Mouse (Mus musculus): ENCODE data around the gene Tysnd1. TPM values are rescaled to one million over a fixed set of nuclear protein-coding genes. Genes with fewer than 3 reads are reported as not detected.
A peak's percentile ranks its signal among the peaks of the same experiment; 100 is the strongest.

Tysnd1 gene
- polyA plus RNA-seq, 1 experiment from 2014 or later, result 21.5 TPM

GRCm38 (mm10) chr10:61675935-61676334 is 19.4 kb upstream of the Tysnd1 start:
- Histone ChIP-seq H3K4me3 (ENCODE audit: low read length) (no peak overlapping the region), H3K4me1 (ENCODE audit: control insufficient read depth, insufficient read depth, low read length) (no peaks in the 10 kb centered on the region), H3K4me2 (ENCODE audit: low read depth, low read length) (no peak overlapping the region), H3K9ac (ENCODE audit: low read depth, low read length) (no peak overlapping the region), H3K27me3 (replicated peaks; ENCODE audit: control insufficient read depth, insufficient read depth, low read length) (no peaks in the 10 kb centered on the region), H3K36me3 (ENCODE audit: control insufficient read depth, insufficient read depth, low read length) (peaks cover 7% of the 10 kb centered on the region), H3K27ac (ENCODE audit: low read length) (no peak overlapping the region), H3K9me3 (ENCODE audit: control insufficient read depth, low read length) (no peaks in the 10 kb centered on the region)
- ATAC-seq, result no peak
- 77% methylated on average over 3 of the region's 3 CpGs for WGBS

DNA sequence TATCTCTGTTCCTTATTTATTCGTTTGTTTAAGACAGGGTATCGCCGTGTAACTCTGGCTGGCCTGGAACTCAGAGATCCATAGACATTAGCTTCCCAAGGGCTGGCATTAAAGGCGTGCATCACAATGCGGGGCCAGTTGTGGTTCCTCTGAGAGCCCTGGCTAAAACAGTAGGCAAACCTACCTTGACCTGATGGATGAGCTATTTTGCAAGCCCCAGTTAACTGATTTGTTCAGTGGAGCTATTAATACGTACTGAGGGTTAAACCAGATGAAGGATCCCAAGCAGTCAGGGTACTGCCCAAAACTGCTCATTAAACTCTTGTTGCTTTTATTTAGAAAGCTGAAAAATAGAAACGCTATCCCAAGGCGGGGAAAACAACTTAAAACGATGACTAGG is 15.8 kb upstream of the Tysnd1 start:
- Histone ChIP-seq H3K9me3 (ENCODE audit: control insufficient read depth, low read length) (no peaks in the 10 kb centered on the region), H3K9ac (ENCODE audit: low read depth, low read length) (peak overlapping the region; percentile 65), H3K36me3 (ENCODE audit: control insufficient read depth, insufficient read depth, low read length) (peaks cover under 1% of the 10 kb centered on the region; the same call in 1 of the 2 replicates), H3K4me2 (ENCODE audit: low read depth, low read length) (peak overlapping the region; percentile 69), H3K27me3 (replicated peaks; ENCODE audit: control insufficient read depth, insufficient read depth, low read length) (no peaks in the 10 kb centered on the region), H3K4me1 (ENCODE audit: control insufficient read depth, insufficient read depth, low read length) (0 out of 2 replicates have a peak, but pooled peaks cover 3% of the 10 kb centered on the region), H3K4me3 (ENCODE audit: low read length) (peak overlapping the region; percentile 93), H3K27ac (ENCODE audit: low read length) (peak overlapping the region; percentile 80)
- ATAC-seq, result peak; percentile 25
- WGBS, result 31% methylated on average over 9 of the region's 9 CpGs

- H3K4me3 ChIP-seq (ENCODE audit: low read length), result peak within 1 kb of the TSS; percentile 93
- under 1% methylated on average over 80 of the region's 84 CpGs for WGBS
- no peaks in the 10 kb centered on the region for H3K27me3 ChIP-seq (replicated peaks; ENCODE audit: control insufficient read depth, insufficient read depth, low read length)
- H3K27ac ChIP-seq (ENCODE audit: low read length), result peak within 1 kb of the TSS; percentile 84
- H3K36me3 ChIP-seq (ENCODE audit: control insufficient read depth, insufficient read depth, low read length), result no peaks in the 10 kb centered on the region
- no peaks in the 10 kb centered on the region for H3K9me3 ChIP-seq (ENCODE audit: control insufficient read depth, low read length)
- H3K9ac ChIP-seq (ENCODE audit: low read depth, low read length), result peak within 1 kb of the TSS; percentile 98
- H3K4me2 ChIP-seq (ENCODE audit: low read depth, low read length), result peak within 1 kb of the TSS; percentile 87
- ATAC-seq, result peak; percentile 100
- H3K4me1 ChIP-seq (ENCODE audit: control insufficient read depth, insufficient read depth, low read length), result 0 out of 2 replicates have a peak, but pooled peaks cover 3% of the 10 kb centered on the region
These were observed 15.1 kb upstream of the Tysnd1 start, which contains the start of gene Sar1a for GRCm38 (mm10) chr10:61680015-61680913. TSS of gene Sar1a (plus strand) at chr10:61680299.

DNA sequence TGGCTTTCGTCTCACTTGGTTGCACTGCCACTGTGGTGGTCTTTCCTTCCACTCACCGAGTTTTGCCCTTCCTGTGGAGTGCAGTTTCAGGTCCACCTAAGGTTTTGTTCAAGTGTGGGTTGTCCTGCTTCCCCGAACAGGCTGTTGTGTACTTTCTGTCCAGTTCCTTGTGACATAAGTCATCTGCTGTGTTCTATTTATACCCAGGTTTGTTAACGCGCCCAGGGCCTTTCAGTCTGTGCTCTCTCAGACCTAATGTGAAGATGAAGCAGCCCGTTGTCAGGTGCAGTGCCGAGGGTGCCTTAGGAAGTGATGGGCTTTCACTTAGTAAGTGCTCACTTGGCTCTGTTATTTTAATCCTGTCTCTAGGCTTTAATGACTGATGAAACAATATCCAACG is 5.9 kb upstream of the Tysnd1 start:
- no peaks in the 10 kb centered on the region for H3K4me1 ChIP-seq (ENCODE audit: control insufficient read depth, insufficient read depth, low read length)
- H3K27me3 ChIP-seq (replicated peaks; ENCODE audit: control insufficient read depth, insufficient read depth, low read length), result no peaks in the 10 kb centered on the region
- no peak overlapping the region for H3K4me3 ChIP-seq (ENCODE audit: low read length)
- no peaks in the 10 kb centered on the region for H3K9me3 ChIP-seq (ENCODE audit: control insufficient read depth, low read length)
- no peak for ATAC-seq
- H3K27ac ChIP-seq (ENCODE audit: low read length), result no peak overlapping the region
- H3K4me2 ChIP-seq (ENCODE audit: low read depth, low read length), result no peak overlapping the region
- H3K36me3 ChIP-seq (ENCODE audit: control insufficient read depth, insufficient read depth, low read length), result peaks cover 29% of the 10 kb centered on the region
- 88% methylated on average over 8 of the region's 8 CpGs for WGBS
- no peak overlapping the region for H3K9ac ChIP-seq (ENCODE audit: low read depth, low read length)

- WGBS, result 76% methylated on average over 4 of the region's 4 CpGs
- H3K4me1 ChIP-seq (ENCODE audit: control insufficient read depth, insufficient read depth, low read length), result peaks cover 15% of the 10 kb centered on the region
- H3K4me3 ChIP-seq (ENCODE audit: low read length), result no peak overlapping the region
- peaks cover 26% of the 10 kb centered on the region for H3K36me3 ChIP-seq (ENCODE audit: control insufficient read depth, insufficient read depth, low read length)
- no peak overlapping the region for H3K27ac ChIP-seq (ENCODE audit: low read length)
- H3K27me3 ChIP-seq (replicated peaks; ENCODE audit: control insufficient read depth, insufficient read depth, low read length), result no peaks in the 10 kb centered on the region
- H3K4me2 ChIP-seq (ENCODE audit: low read depth, low read length), result no peak overlapping the region
- H3K9me3 ChIP-seq (ENCODE audit: control insufficient read depth, low read length), result no peaks in the 10 kb centered on the region
- ATAC-seq, result no peak
- H3K9ac ChIP-seq (ENCODE audit: low read depth, low read length), result no peak overlapping the region
These were observed 1.8 kb upstream of the Tysnd1 start for GRCm38 (mm10) chr10:61693563-61693962.

GRCm38 (mm10) chr10:61695703-61696559 is 617 bp downstream of the Tysnd1 start:
- H3K4me2 ChIP-seq (ENCODE audit: low read depth, low read length), result peak overlapping the region; percentile 98
- H3K4me3 ChIP-seq (ENCODE audit: low read length), result peak overlapping the region; percentile 94
- H3K27ac ChIP-seq (ENCODE audit: low read length), result peak overlapping the region; percentile 38; the same call in 1 of the 2 replicates
- H3K4me1 ChIP-seq (ENCODE audit: control insufficient read depth, insufficient read depth, low read length), result peaks cover 15% of the 10 kb centered on the region
- peak; percentile 63 for ATAC-seq
- no peaks in the 10 kb centered on the region for H3K27me3 ChIP-seq (replicated peaks; ENCODE audit: control insufficient read depth, insufficient read depth, low read length)
- H3K9me3 ChIP-seq (ENCODE audit: control insufficient read depth, low read length), result no peaks in the 10 kb centered on the region
- peaks cover 15% of the 10 kb centered on the region for H3K36me3 ChIP-seq (ENCODE audit: control insufficient read depth, insufficient read depth, low read length)
- H3K9ac ChIP-seq (ENCODE audit: low read depth, low read length), result peak overlapping the region; percentile 84
- under 1% methylated on average over 103 of the region's 111 CpGs for WGBS

DNA sequence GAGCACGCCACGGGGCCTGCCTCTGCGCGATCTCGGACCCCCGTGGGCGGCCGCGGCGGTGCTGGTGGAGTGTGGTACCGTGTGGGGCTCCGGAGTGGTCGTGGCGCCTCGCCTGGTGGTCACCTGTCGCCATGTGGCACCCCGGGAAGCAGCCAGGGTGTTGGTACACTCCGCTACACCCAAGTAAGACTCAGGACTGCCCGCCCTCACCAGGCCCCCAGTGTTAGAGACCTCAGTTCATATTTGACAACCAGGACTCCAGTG is 1.2 kb downstream of the Tysnd1 start:
- WGBS, result 9% methylated on average over 19 of the region's 19 CpGs
- Histone ChIP-seq H3K9me3 (ENCODE audit: control insufficient read depth, low read length) (no peaks in the 10 kb centered on the region), H3K27me3 (replicated peaks; ENCODE audit: control insufficient read depth, insufficient read depth, low read length) (no peaks in the 10 kb centered on the region), H3K4me3 (ENCODE audit: low read length) (peak overlapping the region; percentile 94), H3K36me3 (ENCODE audit: control insufficient read depth, insufficient read depth, low read length) (peaks cover 13% of the 10 kb centered on the region; the same call in 1 of the 2 replicates), H3K27ac (ENCODE audit: low read length) (no peak overlapping the region), H3K9ac (ENCODE audit: low read depth, low read length) (peak overlapping the region; percentile 84), H3K4me2 (ENCODE audit: low read depth, low read length) (peak overlapping the region; percentile 98), H3K4me1 (ENCODE audit: control insufficient read depth, insufficient read depth, low read length) (peaks cover 15% of the 10 kb centered on the region)
- no peak; the same call in 1 of the 2 replicates for ATAC-seq

GRCm38 (mm10) chr10:61697028-61697427 is 1.7 kb downstream of the Tysnd1 start:
- WGBS, result 65% methylated on average over 2 of the region's 2 CpGs
- Histone ChIP-seq H3K4me2 (ENCODE audit: low read depth, low read length) (peak overlapping the region; percentile 98), H3K27ac (ENCODE audit: low read length) (no peak overlapping the region), H3K9ac (ENCODE audit: low read depth, low read length) (peak overlapping the region; percentile 26; the same call in 1 of the 2 replicates), H3K36me3 (ENCODE audit: control insufficient read depth, insufficient read depth, low read length) (peaks cover 11% of the 10 kb centered on the region; the same call in 1 of the 2 replicates), H3K4me1 (ENCODE audit: control insufficient read depth, insufficient read depth, low read length) (peaks cover 15% of the 10 kb centered on the region), H3K27me3 (replicated peaks; ENCODE audit: control insufficient read depth, insufficient read depth, low read length) (no peaks in the 10 kb centered on the region), H3K9me3 (ENCODE audit: control insufficient read depth, low read length) (no peaks in the 10 kb centered on the region), H3K4me3 (ENCODE audit: low read length) (peak overlapping the region; percentile 94)
- ATAC-seq, result no peak

- Histone ChIP-seq H3K27ac (ENCODE audit: low read length) (no peak overlapping the region), H3K9me3 (ENCODE audit: control insufficient read depth, low read length) (no peaks in the 10 kb centered on the region)
- 80% methylated on average over 4 of the region's 4 CpGs for WGBS
These were observed 9.3 kb downstream of the Tysnd1 start for GRCm38 (mm10) chr10:61704663-61705062.

More at GRCm38 (mm10) chr10:61704663-61705062, 9.3 kb downstream of the Tysnd1 start:
- Histone ChIP-seq H3K9ac (ENCODE audit: low read depth, low read length) (no peak overlapping the region), H3K4me2 (ENCODE audit: low read depth, low read length) (no peak overlapping the region), H3K4me3 (ENCODE audit: low read length) (no peak overlapping the region), H3K27me3 (replicated peaks; ENCODE audit: control insufficient read depth, insufficient read depth, low read length) (no peaks in the 10 kb centered on the region), H3K36me3 (ENCODE audit: control insufficient read depth, insufficient read depth, low read length) (peaks cover 4% of the 10 kb centered on the region; the same call in 1 of the 2 replicates), H3K4me1 (ENCODE audit: control insufficient read depth, insufficient read depth, low read length) (no peaks in the 10 kb centered on the region)
- no peak for ATAC-seq

All from intestine, embryonic 16.5 days (tissue).